8 mouse cellular contexts compared by ENCODE assay signal in genomic region chr7:127253341-127253740, GRCm38 (mm10). TPM values are rescaled to one million over a fixed set of nuclear protein-coding genes. Genes with fewer than 3 reads are reported as not detected.
DNase-seq lines count a peak whose midpoint lies in the region; ATAC-seq and TF ChIP-seq lines count a peak whose summit lies in the region.

No protein-coding gene starts in this region.

- peak overlapping the region; percentile 62 for H3K4me3 ChIP-seq in lung, postnatal 0 days (ENCODE audit: low read depth, low read length)
- H3K4me3 ChIP-seq in limb, embryonic 12.5 days (replicated peaks): peak overlapping the region; percentile 51
- peak overlapping the region; percentile 81 for H3K4me3 ChIP-seq in small intestine, adult 2 months (ENCODE audit: low read depth, low read length)

- ATAC-seq in lung, postnatal 0 days: no peak
- ATAC-seq in limb, embryonic 12.5 days (ENCODE audit: insufficient number of reproducible peaks, insufficient read depth, low FRiP score, low TSS enrichment, low read depth): no peak

- TF ChIP-seq CTCF in lung, postnatal 0 days (IDR thresholded peaks at IDR 0.05): no peak
- no peak for TF ChIP-seq CTCF in small intestine, adult 2 months (IDR thresholded peaks at IDR 0.05; ENCODE audit: extremely low read depth, insufficient read length, insufficient replicate concordance, low read depth, low read length)

- H3K4me2 ChIP-seq in lung, postnatal 0 days (replicated peaks; ENCODE audit: low read depth, low read length): peak overlapping the region; percentile 87
- H3K4me2 ChIP-seq in limb, embryonic 12.5 days: peak overlapping the region; percentile 87

- H3K9ac ChIP-seq in lung, postnatal 0 days (replicated peaks; ENCODE audit: low read depth): peak overlapping the region; percentile 55; the same call in 1 of the 2 replicates
- peak overlapping the region; percentile 77; the same call in 1 of the 2 replicates for H3K9ac ChIP-seq in limb, embryonic 12.5 days (replicated peaks)

- H3K9me3 ChIP-seq in lung, postnatal 0 days (ENCODE audit: low read length): no peaks in the 10 kb centered on the region
- H3K9me3 ChIP-seq in limb, embryonic 12.5 days: no peaks in the 10 kb centered on the region

- H3K27me3 ChIP-seq in lung, postnatal 0 days (replicated peaks; ENCODE audit: insufficient read depth, low read length): no peaks in the 10 kb centered on the region
- H3K27me3 ChIP-seq in limb, embryonic 12.5 days: no peaks in the 10 kb centered on the region
- no peaks in the 10 kb centered on the region for H3K27me3 ChIP-seq in small intestine, adult 2 months (ENCODE audit: control insufficient read depth, insufficient read depth, low read length)

- peak overlapping the region; percentile 81; the same call in 1 of the 2 replicates for H3K27ac ChIP-seq in lung, postnatal 0 days (ENCODE audit: low read length)
- H3K27ac ChIP-seq in limb, embryonic 12.5 days: peak overlapping the region; percentile 92
- H3K27ac ChIP-seq in small intestine, adult 2 months (ENCODE audit: insufficient read depth, low read depth, low read length): peak overlapping the region; percentile 61

- DNase-seq in cerebellum, adult 11-12 months: peak; percentile 62
- no peak for DNase-seq in cerebellum, postnatal 14 days
- no peak for DNase-seq in lung, postnatal 0 days (ENCODE audit: low spot score)
- no peak for DNase-seq in lung, postnatal 14 days
- DNase-seq in right cerebral cortex, adult 18-20 months: no peak
- DNase-seq in testis, postnatal 10 days (ENCODE audit: low spot score): no peak

- peaks cover 4% of the 10 kb centered on the region; the same call in 1 of the 2 replicates for H3K36me3 ChIP-seq in lung, postnatal 0 days (ENCODE audit: insufficient read depth, low read length)
- H3K36me3 ChIP-seq in limb, embryonic 12.5 days: peaks cover 48% of the 10 kb centered on the region
- H3K36me3 ChIP-seq in small intestine, adult 2 months (ENCODE audit: control insufficient read depth, insufficient read depth, low read length): no peaks in the 10 kb centered on the region; the same call in 1 of the 2 replicates

- no peak for TF ChIP-seq POLR2A in small intestine, adult 2 months (IDR thresholded peaks at IDR 0.05; ENCODE audit: low read depth, low read length)

- 71% methylated on average over 6 of the region's 6 CpGs for WGBS in lung, postnatal 0 days
- 80% methylated on average over 6 of the region's 6 CpGs for WGBS in limb, embryonic 12.5 days
- 61% methylated on average over 6 of the region's 6 CpGs for whole genome bisulfite sequencing in small intestine, adult 2 months

- no peak for TF ChIP-seq EP300 in lung, postnatal 0 days (IDR thresholded peaks at IDR 0.05)

- H3K4me1 ChIP-seq in lung, postnatal 0 days (ENCODE audit: insufficient read depth, low read depth, low read length): peaks cover 4% of the 10 kb centered on the region; the same call in 1 of the 2 replicates
- peaks cover 8% of the 10 kb centered on the region for H3K4me1 ChIP-seq in limb, embryonic 12.5 days (replicated peaks)
- H3K4me1 ChIP-seq in small intestine, adult 2 months (ENCODE audit: control insufficient read depth, insufficient read depth, insufficient read length, low read length): no peaks in the 10 kb centered on the region; the same call in 1 of the 2 replicates

RNA-seq across cellular contexts. Expression of gene Dctpp1, which starts 7.2 kb away (rescaled TPM):
- 35.7 and 36.4 TPM in 2 replicates for polyA plus RNA-seq in lung, postnatal 0 days (2015; fragmentation: Nextera tagmentation; extraction: Ambion mirVana)
- 219 and 224 TPM in 2 replicates for polyA plus RNA-seq in limb, embryonic 12.5 days (2016; fragmentation: Nextera tagmentation; extraction: Ambion mirVana)
- polyA plus RNA-seq in small intestine, adult 2 months (2012; rRNA removed): 56.3 and 62.1 TPM in 2 replicates

RNA-seq across cellular contexts. Expression of gene Zfp771, which starts 9.3 kb away (rescaled TPM):
- 34.9 and 36.9 TPM in 2 replicates for polyA plus RNA-seq in lung, postnatal 0 days (2015; fragmentation: Nextera tagmentation; extraction: Ambion mirVana)
- 79.5 and 84.1 TPM in 2 replicates for polyA plus RNA-seq in limb, embryonic 12.5 days (2016; fragmentation: Nextera tagmentation; extraction: Ambion mirVana)
- 100.0 and 118 TPM in 2 replicates for polyA plus RNA-seq in small intestine, adult 2 months (2012; rRNA removed)

RNA-seq across cellular contexts. Expression of gene Sept1, which starts 20.4 kb away (rescaled TPM):
- polyA plus RNA-seq in lung, postnatal 0 days (2015; fragmentation: Nextera tagmentation; extraction: Ambion mirVana): 13.0 TPM in 2 replicates
- polyA plus RNA-seq in limb, embryonic 12.5 days (2016; fragmentation: Nextera tagmentation; extraction: Ambion mirVana): 34.1 and 35.9 TPM in 2 replicates
- 14.3 and 34.1 TPM in 2 replicates for polyA plus RNA-seq in small intestine, adult 2 months (2012; rRNA removed)

RNA-seq across cellular contexts. Expression of gene Zfp553, which starts 20.5 kb away (rescaled TPM):
- polyA plus RNA-seq in lung, postnatal 0 days (2015; fragmentation: Nextera tagmentation; extraction: Ambion mirVana): 15.5 and 15.7 TPM in 2 replicates
- polyA plus RNA-seq in limb, embryonic 12.5 days (2016; fragmentation: Nextera tagmentation; extraction: Ambion mirVana): 61.9 and 65.5 TPM in 2 replicates
- 4.9 and 8.1 TPM in 2 replicates for polyA plus RNA-seq in small intestine, adult 2 months (2012; rRNA removed)

RNA-seq across cellular contexts. Expression of gene Sephs2, which starts 20.5 kb away (rescaled TPM):
- 59.4 and 66.9 TPM in 2 replicates for polyA plus RNA-seq in lung, postnatal 0 days (2015; fragmentation: Nextera tagmentation; extraction: Ambion mirVana)
- 89.5 and 92.3 TPM in 2 replicates for polyA plus RNA-seq in limb, embryonic 12.5 days (2016; fragmentation: Nextera tagmentation; extraction: Ambion mirVana)
- polyA plus RNA-seq in small intestine, adult 2 months (2012; rRNA removed): 44.5 and 81.9 TPM in 2 replicates
